20 mouse cellular contexts compared by ENCODE assay signal in the genomic region with DNA sequence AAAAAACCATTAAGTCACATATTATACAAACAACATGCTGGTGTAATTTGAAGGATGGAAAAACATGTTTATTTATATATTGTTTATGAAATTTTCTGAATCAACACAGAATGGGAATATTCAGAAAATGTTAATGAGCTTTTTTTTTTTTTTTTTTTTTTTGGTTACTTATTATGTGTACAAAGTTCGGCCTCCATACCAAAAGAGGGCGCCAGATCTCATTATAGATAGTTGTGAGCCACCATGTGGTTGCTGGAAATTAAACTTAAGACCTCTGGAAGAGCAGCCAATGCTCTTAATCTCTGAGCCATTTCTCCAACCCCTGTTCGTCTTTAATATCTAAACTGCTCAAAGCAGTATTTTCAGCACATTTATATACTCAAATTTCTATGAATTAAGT.
DNase-seq lines count a peak whose midpoint lies in the region; ATAC-seq and TF ChIP-seq lines count a peak whose summit lies in the region.
"Had no signal": no experiment of that assay in that cellular context is flagged by ENCODE, and none has a peak within 500 bp of the region (broad histone marks: within the 10 kb centered on the region; RNA-seq: fewer than 3 reads in every experiment).

No protein-coding gene starts in this region.

- H3K9me3 ChIP-seq in lung, embryonic 14.5 days (ENCODE audit: low read depth, low read length): no peaks in the 10 kb centered on the region
- no peaks in the 10 kb centered on the region for H3K9me3 ChIP-seq in hindbrain, embryonic 12.5 days (replicated peaks)
- H3K9me3 ChIP-seq in embryonic facial prominence, embryonic 10.5 days: no peaks in the 10 kb centered on the region
- H3K9me3 ChIP-seq: embryonic facial prominence, embryonic 13.5 days; hindbrain, embryonic 15.5 days; megakaryocyte, embryonic 14.5 days had no signal

- H3K4me2 ChIP-seq in lung, embryonic 14.5 days: no peak overlapping the region
- H3K4me2 ChIP-seq in hindbrain, embryonic 12.5 days (replicated peaks): no peak overlapping the region
- H3K4me2 ChIP-seq: embryonic facial prominence, embryonic 13.5 days; heart, embryonic 11.5 days; hindbrain, embryonic 15.5 days had no signal

- H3K27me3 ChIP-seq in lung, embryonic 14.5 days (ENCODE audit: insufficient read depth, low read length): no peaks in the 10 kb centered on the region
- no peaks in the 10 kb centered on the region for H3K27me3 ChIP-seq in hindbrain, embryonic 12.5 days
- H3K27me3 ChIP-seq in embryonic facial prominence, embryonic 10.5 days (replicated peaks; ENCODE audit: low read depth, poor library complexity, severe bottlenecking): no peaks in the 10 kb centered on the region
- H3K27me3 ChIP-seq: embryonic facial prominence, embryonic 13.5 days; hindbrain, embryonic 15.5 days; megakaryocyte, embryonic 14.5 days had no signal

- no peak overlapping the region for H3K27ac ChIP-seq in lung, embryonic 14.5 days (ENCODE audit: low read depth)
- no peak overlapping the region for H3K27ac ChIP-seq in hindbrain, embryonic 12.5 days
- no peak overlapping the region for H3K27ac ChIP-seq in embryonic facial prominence, embryonic 10.5 days (replicated peaks)
- H3K27ac ChIP-seq: embryonic facial prominence, embryonic 13.5 days; hindbrain, embryonic 15.5 days had no signal

- ATAC-seq in lung, embryonic 14.5 days (ENCODE audit: insufficient read depth): no peak
- no peak for ATAC-seq in hindbrain, embryonic 12.5 days (ENCODE audit: low FRiP score)
- ATAC-seq: forebrain, embryonic 16.5 days; intestine, embryonic 16.5 days; midbrain, embryonic 16.5 days had no signal

- no peaks in the 10 kb centered on the region for H3K36me3 ChIP-seq in lung, embryonic 14.5 days (ENCODE audit: insufficient read depth)
- no peaks in the 10 kb centered on the region for H3K36me3 ChIP-seq in hindbrain, embryonic 12.5 days
- no peaks in the 10 kb centered on the region for H3K36me3 ChIP-seq in embryonic facial prominence, embryonic 10.5 days (replicated peaks)
- H3K36me3 ChIP-seq: embryonic facial prominence, embryonic 13.5 days; hindbrain, embryonic 15.5 days had no signal

- H3K4me3 ChIP-seq in lung, embryonic 14.5 days (ENCODE audit: low read depth, low read length): no peak overlapping the region
- no peak overlapping the region for H3K4me3 ChIP-seq in hindbrain, embryonic 12.5 days
- no peak overlapping the region for H3K4me3 ChIP-seq in embryonic facial prominence, embryonic 10.5 days
- H3K4me3 ChIP-seq: embryonic facial prominence, embryonic 13.5 days; hindbrain, embryonic 15.5 days; megakaryocyte, embryonic 14.5 days had no signal

- no peak overlapping the region for H3K9ac ChIP-seq in lung, embryonic 14.5 days
- no peak overlapping the region for H3K9ac ChIP-seq in hindbrain, embryonic 12.5 days
- H3K9ac ChIP-seq: embryonic facial prominence, embryonic 13.5 days; hindbrain, embryonic 15.5 days had no signal

- WGBS in lung, embryonic 14.5 days: 85% methylated on average over 3 of the region's 3 CpGs
- WGBS in hindbrain, embryonic 12.5 days: 87% methylated on average over 3 of the region's 3 CpGs
- WGBS in embryonic facial prominence, embryonic 10.5 days: 83% methylated on average over 3 of the region's 3 CpGs

- TF ChIP-seq CTCF in lung, embryonic 14.5 days (IDR thresholded peaks at IDR 0.05; ENCODE audit: low read depth): no peak

- peak; percentile 6 for DNase-seq in lung, embryonic 14.5 days
- no peak for DNase-seq in lung, postnatal 14 days
- peak; percentile 31 for DNase-seq in ES-CJ7 (ENCODE audit: low read depth, low spot score)
- peak; percentile 7 for DNase-seq in c-Kit-positive CD71-positive TER-119-positive erythroid progenitor cells, embryonic 14.5 days (ENCODE audit: low spot score)
- peak; percentile 43 for DNase-seq in thymus, postnatal 4 days
- no peak for DNase-seq in embryonic facial prominence, embryonic 10.5 days (ENCODE audit: low spot score)
- DNase-seq: cerebellum, adult 8-10 months; gastrocnemius, postnatal 25 days; heart, postnatal 14 days; layer of hippocampus, postnatal 36 days; right cerebral cortex, postnatal 14 days; spleen, adult 18-20 months had no signal

- no peaks in the 10 kb centered on the region for H3K4me1 ChIP-seq in lung, embryonic 14.5 days (ENCODE audit: insufficient read depth)
- no peaks in the 10 kb centered on the region for H3K4me1 ChIP-seq in hindbrain, embryonic 12.5 days
- H3K4me1 ChIP-seq in embryonic facial prominence, embryonic 10.5 days: no peaks in the 10 kb centered on the region
- H3K4me1 ChIP-seq: embryonic facial prominence, embryonic 13.5 days; hindbrain, embryonic 15.5 days had no signal

Comparison
In these comparisons a context has a peak if more than half of its experiments do, and no peak if none do; other contexts are left out.
1. DNase-seq: peak in lung, embryonic 14.5 days (single experiment), ES-CJ7 (single experiment), c-Kit-positive CD71-positive TER-119-positive erythroid progenitor cells, embryonic 14.5 days (single experiment) and thymus, postnatal 4 days (single experiment); none in lung, postnatal 14 days (single experiment) and embryonic facial prominence, embryonic 10.5 days (single experiment).